8 mouse cellular contexts compared by ENCODE assay signal in genomic region chr10:13964501-13965281, GRCm38 (mm10). TPM values are rescaled to one million over a fixed set of nuclear protein-coding genes. Genes with fewer than 3 reads are reported as not detected.
DNase-seq lines count a peak whose midpoint lies in the region; ATAC-seq lines count a peak whose summit lies in the region.

No protein-coding gene starts in this region.

- peak; percentile 9 for ATAC-seq in hindbrain, embryonic 13.5 days (ENCODE audit: low FRiP score)

- no peaks in the 10 kb centered on the region for H3K36me3 ChIP-seq in hindbrain, embryonic 13.5 days

- H3K9ac ChIP-seq in hindbrain, embryonic 13.5 days: peak overlapping the region; percentile 94

- peak overlapping the region; percentile 99 for H3K4me2 ChIP-seq in hindbrain, embryonic 13.5 days

- DNase-seq in MN1 (ENCODE audit: low spot score): peak; percentile 85
- DNase-seq in cerebellum, adult 9-10 months: peak; percentile 80
- DNase-seq in frontal cortex, postnatal 25 days (ENCODE audit: low spot score in 2 of 2): peak; percentile 53 to 62
- DNase-seq in left cerebral cortex, adult 11 months (ENCODE audit: low spot score): peak; percentile 59
- peak; percentile 95 for DNase-seq in lung, postnatal 25 days (ENCODE audit: low spot score)
- DNase-seq in ovary, postnatal 36 days (ENCODE audit: low spot score): peak; percentile 85
- DNase-seq in thymus, postnatal 14 days: peak; percentile 93

- H3K4me1 ChIP-seq in hindbrain, embryonic 13.5 days (replicated peaks): peaks cover 3% of the 10 kb centered on the region

- WGBS in hindbrain, embryonic 13.5 days: under 1% methylated on average over 49 of the region's 65 CpGs

- H3K27me3 ChIP-seq in hindbrain, embryonic 13.5 days: 0 out of 2 replicates have a peak, but pooled peaks cover 9% of the 10 kb centered on the region

- no peaks in the 10 kb centered on the region for H3K9me3 ChIP-seq in hindbrain, embryonic 13.5 days

- peak overlapping the region; percentile 99 for H3K27ac ChIP-seq in hindbrain, embryonic 13.5 days

- peak overlapping the region; percentile 82 for H3K4me3 ChIP-seq in hindbrain, embryonic 13.5 days

RNA-seq across cellular contexts. Expression of gene Hivep2, which starts 1.2 kb away (rescaled TPM):
- 7.0 and 7.6 TPM in 2 replicates for polyA plus RNA-seq in hindbrain, embryonic 13.5 days (2015; fragmentation: Nextera tagmentation; extraction: Ambion mirVana)

Comparison
In these comparisons a context has a peak if more than half of its experiments do, and no peak if none do; other contexts are left out.
1. Peak in every context shown above with its lines: DNase-seq, ATAC-seq, H3K4me3 ChIP-seq and H3K27ac ChIP-seq.